Mouse (Mus musculus) urinary bladder, postnatal 4 days (tissue): ENCODE measurements at regions not wholly inside any gene's neighbourhood (a gene's known extent, or its start where the extent isn't known, plus 50 kb on each side); places are given as distances from the start of the nearest gene placed in this dataset.
"Not testable (repeated sequence)": the region's sequence is repeated elsewhere in the genome, so short reads cannot be mapped to it uniquely, and the experiment has no call there.

Source experiments
- DNase-seq, 2 experiments: peaks; one replicate each; pipeline ENCODE4 v3.0.0; 2021 to 2022; ENCODE audit warnings: low spot score in 2 of 2

GRCm38 (mm10) chr2:72615869-72616268 lies 139.9 kb downstream of the Cdca7 start:
- no peak for DNase-seq

DNA sequence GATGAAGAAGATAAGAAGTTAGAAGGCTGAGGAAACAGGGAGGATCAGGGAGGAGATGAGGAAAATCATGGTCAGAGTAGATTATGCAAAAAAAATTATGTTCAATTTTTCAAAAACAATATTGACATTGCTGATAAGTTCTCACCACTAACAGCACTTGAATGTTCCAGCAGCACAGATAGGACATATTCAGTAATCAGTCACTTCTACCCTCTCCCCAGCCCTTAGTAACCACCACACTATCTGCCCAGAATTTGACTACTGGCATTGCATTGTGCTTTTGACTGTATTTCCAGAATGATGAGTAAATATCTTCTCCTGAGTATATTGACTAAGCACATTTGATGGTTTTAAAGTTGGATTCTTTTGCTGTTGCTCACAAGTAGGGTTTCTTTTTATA lies 140.5 kb downstream of the Cdca7 start:
- DNase-seq = no peak

DNA sequence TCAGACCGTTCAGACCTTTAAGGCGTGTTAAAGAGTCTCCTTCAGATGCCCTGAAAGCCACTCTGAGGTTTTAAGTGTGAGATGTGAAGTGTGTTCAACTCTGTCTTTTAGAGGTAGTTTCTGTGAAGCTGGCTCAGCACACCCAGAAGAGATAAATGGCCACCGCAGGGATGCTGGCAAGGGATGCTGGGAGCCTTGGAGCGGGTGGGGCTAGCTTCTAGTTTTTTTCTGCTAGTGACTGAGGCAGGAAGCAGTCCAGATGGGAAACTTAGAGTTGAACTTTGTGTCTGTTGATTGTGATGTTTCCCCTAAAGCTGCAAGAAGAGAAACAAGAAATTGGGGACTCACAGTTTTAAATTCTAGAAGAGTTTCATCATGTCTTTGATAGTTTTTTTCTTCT lies 143.5 kb downstream of the Cdca7 start:
- no peak for DNase-seq

DNA sequence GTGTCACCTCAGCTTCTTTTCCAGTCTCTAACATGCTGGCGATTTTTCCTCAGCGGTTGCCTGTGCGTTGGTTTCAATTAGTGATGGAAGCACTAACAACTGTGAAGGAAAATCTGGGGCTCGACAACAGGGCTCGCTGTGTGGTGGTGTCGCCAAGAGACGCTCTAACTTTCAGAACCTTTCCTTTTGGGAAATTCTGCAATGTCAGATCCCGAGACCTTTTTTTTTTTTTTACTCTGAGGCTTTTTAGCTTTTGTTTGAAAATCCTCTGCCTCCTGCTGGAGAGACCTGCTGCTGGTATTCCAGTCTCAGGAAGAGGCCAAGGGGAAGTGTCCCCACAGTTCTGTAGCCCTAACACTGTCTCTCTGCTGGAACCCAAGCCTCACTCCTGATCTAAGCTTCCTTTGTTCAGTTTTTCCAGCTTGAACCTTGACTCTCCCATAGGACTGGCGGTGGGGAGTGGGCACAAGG lies 144.3 kb downstream of the Cdca7 start:
- DNase-seq = no peak

- DNase-seq = no peak
Measured at GRCm38 (mm10) chr2:72627915-72628314, 152.0 kb downstream of the Cdca7 start.

- no peak for DNase-seq
Measured at GRCm38 (mm10) chr2:72628626-72629470, 152.9 kb downstream of the Cdca7 start.

GRCm38 (mm10) chr2:72629691-72630461 lies 153.9 kb downstream of the Cdca7 start:
- no peak for DNase-seq

GRCm38 (mm10) chr2:72637881-72638620 lies 162.1 kb downstream of the Cdca7 start:
- no peak for DNase-seq

DNA sequence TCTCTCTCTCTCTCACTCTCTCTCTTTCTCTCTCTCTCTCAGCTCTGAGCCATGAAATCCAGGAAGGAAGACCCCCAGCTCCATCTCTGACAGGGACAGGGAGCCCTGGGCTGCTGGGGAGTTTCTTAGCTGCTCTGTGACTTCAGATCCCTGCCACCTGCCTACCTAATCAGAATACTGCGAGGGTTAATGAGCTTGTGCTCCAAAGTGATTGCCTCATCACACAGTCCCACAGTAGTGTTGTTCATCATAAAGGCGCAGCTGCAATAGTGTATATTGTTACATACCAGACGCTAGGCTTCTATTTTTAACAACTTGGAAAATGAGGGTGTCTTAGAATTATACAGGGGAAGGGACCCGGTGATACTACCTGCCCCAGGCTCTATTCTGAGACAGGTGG lies 163.1 kb downstream of the Cdca7 start:
- no peak for DNase-seq

GRCm38 (mm10) chr2:72641228-72641627 lies 165.3 kb downstream of the Cdca7 start:
- DNase-seq = no peak

DNA sequence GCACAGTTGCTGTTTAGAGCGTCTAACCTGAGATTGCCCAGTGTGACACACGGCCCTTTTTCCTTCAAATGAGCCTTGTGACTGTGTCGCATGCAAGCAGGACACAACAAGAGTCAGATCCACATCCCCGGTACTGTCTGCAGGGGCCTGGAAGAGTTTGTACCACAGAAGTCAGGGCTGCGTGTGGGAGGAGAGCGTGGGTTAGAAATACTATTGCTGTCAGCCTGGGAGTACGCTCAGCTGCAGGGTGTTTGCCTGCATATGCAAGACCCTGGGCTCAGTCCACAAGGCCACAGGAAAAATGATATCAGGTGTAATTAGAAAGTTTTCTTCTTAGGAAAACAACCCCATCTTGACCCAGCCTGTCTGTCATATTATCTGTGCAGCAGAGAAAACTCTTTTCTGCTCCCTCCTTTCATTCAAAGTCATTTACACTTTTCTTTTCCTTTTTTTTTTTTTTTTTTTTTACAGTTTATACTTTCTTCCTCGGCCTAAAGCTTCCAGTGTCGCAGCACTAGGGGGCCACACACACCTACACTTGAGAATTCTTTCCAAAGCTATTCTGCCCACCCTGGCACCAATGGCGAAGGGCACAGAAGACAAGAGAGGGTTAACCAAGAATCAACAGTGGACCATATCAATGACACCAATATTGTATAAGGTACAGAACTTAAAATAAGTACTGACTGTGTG lies 168.3 kb downstream of the Cdca7 start:
- DNase-seq = no peak

GRCm38 (mm10) chr2:72647642-72648041 lies 171.7 kb downstream of the Cdca7 start:
- no peak for DNase-seq

- DNase-seq = no peak
Measured at GRCm38 (mm10) chr2:72648294-72648693, 172.3 kb downstream of the Cdca7 start.

DNA sequence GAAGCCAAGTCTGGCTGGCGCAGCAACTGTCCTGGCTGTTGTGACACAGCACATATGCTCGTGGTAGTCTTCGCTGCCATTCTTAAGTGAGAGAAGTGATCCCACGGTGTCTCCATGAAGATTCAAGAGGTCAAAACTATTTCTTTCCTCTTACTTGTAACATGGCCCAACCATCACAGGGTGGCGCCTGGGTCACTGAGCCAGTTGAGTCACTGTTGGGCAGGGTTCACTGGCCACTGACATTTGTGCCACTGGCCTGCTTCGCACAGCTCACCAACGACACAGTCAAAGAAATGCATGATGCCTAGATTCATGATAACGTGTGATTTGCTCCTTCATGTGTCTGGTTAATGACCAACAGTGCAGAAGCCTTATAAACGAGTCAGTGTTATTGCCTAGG lies 179.9 kb downstream of the Cdca7 start:
- DNase-seq = no peak

DNA sequence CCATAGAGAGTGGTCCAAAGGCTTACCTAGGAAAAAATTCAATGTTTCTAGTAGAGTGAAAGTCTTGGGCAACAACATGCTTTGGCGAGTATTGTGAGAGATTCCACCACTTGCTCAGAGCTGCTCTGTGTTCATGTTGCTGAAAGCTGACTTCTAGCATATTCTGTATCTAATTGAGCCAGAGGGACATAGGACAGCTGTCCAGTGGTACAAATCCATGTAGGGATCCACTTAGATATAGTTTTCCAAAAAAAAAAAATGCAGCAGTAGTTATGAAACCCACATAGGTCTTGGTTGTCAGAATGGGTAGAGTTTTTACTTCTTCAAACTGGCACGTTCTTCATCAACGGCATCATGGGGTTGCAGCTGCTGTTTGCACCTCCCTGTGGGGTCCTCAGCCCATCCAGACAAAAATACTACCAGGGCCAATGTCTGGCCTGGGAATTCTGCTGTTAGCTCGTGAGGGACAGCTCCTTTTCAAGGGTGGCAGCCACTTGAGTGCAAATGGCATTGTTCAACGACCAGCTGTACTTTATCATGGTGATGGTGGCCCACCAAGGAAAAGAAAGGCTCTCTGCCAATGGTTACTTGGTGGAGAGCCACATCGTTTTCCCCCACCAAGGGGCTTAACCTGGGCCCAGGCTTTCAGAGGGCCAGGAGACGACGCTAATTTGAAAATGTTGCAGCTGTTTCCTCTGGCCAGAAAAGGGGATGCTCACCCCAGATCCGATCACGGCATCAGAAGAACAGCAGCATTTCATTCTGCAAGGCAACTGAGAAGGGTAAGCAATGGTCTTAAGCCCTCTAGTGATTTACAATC lies 181.4 kb downstream of the Cdca7 start:
- DNase-seq = no peak

- no peak for DNase-seq
Measured at GRCm38 (mm10) chr2:72662396-72662795, 186.4 kb downstream of the Cdca7 start.

- DNase-seq = no peak
Measured at GRCm38 (mm10) chr2:72662979-72663780, 187.2 kb downstream of the Cdca7 start.

DNA sequence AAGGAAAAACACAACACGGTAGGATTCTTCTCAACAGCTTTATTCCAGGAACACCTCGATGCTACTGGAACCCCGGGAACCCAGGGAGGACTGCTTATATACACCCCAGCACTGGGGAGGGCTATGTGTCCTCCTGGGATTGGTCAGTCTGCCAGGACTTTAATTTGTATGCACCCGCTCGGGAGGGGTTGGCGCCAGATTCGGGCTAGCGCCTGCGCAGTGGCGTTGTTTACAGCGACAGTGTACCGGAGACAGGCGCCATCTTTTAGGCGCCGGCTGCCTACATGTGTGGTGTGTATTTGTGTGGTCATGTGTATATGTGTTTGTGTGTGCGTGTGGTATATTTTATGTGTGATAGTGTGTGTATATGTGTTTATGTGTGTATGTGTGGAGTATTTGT lies 191.4 kb downstream of the Cdca7 start:
- DNase-seq = not testable (repeated sequence)

DNA sequence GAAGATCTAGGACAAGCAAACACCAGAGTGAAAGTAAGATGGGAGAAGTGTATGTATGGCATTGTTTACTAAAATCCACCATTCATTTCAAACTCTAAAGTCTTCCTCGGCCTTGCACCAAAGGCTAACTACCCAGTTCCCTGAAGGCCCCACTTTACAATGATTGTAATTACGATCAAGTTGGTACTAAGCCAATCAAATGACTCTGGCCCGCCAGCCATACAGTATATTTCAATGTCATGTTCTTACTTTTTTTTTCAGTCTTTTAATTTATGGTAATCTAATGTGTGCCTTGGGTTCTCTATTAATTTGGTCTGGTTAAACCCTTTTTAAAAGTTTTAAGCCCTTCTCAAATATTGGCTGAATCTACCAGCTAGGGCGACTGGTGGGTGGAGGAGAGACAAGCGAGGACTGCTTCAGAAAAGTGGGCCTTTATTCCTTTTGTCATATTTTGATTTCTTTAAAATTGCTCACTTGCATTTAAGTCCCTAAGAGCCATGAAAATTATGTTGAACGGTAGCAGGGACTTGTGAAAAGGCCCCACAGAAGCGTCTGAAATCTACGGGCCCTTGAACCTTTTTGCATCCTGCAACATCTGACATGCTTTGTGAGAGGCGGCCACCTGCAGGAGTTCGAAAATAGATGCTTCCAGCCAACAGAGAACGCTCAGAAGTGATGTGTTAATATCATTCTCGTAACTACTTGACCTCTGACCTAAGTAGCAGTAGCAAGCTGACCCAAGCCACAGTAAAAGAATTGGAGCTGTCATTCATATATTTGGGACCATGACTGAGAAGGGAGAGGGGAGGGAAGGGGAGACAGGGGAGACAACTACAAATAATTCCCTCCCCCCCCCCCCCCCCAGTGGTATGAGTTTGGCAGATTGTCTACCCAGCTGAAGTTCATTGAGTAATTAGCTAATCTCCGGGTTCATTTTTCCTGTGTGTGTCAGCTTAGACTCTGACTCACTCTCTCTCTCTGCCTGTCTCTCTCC lies 197.2 kb downstream of the Cdca7 start:
- no peak for DNase-seq
